Mouse (Mus musculus) adrenal gland (tissue): Measurements from ENCODE around the gene Fam83d.

Experiments used
- intact Hi-C: fragments of 180-260 bp; cut with DNase I; formaldehyde crosslinking; loops from one replicate; pipeline ENCODE4 v1.15.1; 2025
- microRNA-seq, 2 experiments: library from miRNA; unstranded; fragments of <30 nt; microRNA quantifications; one replicate each; pipeline ENCODE4; 2019

The Fam83d gene

DNA sequence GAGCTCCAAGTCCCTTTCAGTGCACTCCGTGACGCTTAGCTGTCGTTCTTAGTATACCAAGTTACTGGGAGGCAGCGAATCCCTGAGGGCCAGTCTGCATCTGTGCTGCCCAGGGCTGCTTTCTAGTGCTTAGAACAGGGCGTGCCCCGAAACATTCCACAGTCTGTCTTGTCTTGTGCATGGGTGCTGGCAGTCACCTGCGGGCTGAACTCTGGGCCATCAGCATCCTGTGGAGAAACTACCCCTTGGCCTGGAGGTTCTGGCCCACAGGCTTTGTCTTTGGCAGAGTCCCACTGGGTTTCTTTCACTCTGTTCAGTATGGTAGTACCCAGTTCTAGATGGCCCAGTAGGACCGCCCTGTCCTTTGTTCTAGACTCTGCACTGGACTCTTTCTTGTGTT lies 32.9 kb downstream of the Fam83d start:
- intact Hi-C loops = no loop called here

- intact Hi-C loops = no loop called here
Measured at GRCm38 (mm10) chr2:158803575-158803974, 35.7 kb downstream of the Fam83d start.

DNA sequence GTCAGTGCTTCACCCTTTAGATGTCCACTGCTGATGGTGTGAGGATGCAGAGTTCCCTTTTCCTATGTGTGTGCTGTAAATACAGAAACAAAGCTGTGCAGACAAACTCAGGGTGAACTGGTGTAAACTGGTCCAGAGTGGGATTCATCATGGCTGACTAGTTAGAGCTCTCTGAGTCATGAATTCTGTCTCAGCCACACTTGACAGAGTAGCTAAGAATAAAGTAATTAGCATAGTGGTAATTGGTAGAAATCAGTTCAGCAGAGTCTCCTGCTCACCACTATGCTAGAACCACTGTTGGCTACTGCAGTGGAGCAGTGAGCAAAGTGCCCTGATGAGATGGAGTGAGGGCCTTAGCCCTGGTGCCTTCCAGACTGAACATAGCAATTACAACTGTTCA lies 47.8 kb downstream of the Fam83d start:
- intact Hi-C loops = no loop called here

DNA sequence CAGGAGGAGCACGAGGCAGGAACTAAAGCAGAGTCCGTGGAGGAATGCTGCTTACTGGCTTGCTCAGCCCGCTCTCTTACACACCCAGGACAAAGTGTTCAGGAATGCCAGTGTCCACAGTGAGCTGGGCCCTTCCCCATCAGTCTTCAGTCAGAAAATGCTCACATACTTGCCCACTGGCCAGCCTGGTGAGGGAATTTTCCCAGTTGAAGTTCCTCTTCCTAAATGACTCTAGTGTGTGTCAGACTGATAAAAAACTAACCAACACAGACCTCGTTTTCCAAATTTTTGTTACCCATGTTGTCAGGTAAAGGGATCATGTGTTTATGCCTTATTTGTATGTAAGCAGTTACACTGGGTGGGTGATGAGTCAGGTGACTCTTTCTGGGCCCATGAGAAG lies 48.3 kb downstream of the Fam83d start:
- intact Hi-C loops = no loop called here

DNA sequence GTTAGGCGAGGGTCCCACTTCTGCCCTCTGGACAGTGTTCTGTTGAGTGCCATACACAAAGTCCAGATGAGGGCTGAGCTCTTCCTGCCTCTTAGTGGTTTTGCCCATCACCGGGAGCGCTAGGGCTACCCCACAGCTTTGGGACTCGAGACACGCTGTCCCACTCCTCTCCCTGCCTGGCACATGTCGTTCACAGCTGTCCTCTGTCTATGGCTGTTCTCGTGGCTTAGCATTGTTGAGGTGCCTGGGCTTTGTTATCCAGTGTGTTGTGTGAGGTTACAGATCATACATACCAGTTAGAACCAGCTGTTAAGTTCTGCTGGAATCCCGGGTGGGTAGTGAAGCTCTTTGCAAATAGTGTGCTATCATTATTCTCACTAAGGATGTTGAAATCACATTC lies 49.8 kb downstream of the Fam83d start:
- intact Hi-C loops = no loop called here

DNA sequence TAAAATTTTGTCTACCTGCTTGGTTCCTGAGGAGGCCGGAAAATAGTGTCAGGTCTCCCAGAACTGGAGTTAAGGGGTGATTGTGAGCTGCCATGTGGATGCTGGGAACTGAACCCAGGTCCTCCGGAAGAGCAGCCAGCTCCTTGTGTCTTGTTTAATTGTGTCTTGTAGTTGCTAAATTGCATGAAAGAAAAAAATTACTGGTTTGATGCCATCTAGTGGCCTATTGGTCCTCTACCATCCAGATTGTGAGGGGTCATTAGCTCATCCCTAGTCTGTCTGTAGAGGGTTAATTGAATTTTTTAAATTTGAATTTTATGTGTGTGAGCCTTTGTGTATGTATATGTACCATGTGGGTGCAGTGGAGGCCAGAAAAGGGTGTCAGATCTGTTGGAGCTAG lies 60.2 kb downstream of the Fam83d start:
- intact Hi-C loops = no loop called here

GRCm38 (mm10) chr2:158829746-158830145 lies 61.9 kb downstream of the Fam83d start:
- intact Hi-C loops = no loop called here

DNA sequence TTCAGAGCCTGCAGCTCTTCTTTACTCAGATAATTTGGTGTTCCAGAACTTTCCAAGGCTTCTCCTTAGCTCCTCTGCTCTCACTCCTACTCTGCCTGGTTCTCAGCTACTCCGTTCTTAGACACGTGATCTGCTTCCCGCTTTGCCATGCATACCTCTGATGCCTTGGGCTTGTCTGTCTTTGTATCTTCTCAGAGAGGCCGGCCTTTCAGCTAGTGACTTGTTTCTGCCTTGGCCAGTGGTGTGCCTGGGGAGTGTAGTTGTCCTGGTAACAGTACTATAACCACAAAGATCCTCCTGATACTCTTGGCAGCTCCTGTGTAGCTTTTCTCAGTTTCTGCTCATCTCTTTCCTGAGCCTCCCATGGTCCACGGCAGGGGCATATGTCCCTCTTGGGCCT lies 65.3 kb downstream of the Fam83d start:
- intact Hi-C loops = no loop called here

DNA sequence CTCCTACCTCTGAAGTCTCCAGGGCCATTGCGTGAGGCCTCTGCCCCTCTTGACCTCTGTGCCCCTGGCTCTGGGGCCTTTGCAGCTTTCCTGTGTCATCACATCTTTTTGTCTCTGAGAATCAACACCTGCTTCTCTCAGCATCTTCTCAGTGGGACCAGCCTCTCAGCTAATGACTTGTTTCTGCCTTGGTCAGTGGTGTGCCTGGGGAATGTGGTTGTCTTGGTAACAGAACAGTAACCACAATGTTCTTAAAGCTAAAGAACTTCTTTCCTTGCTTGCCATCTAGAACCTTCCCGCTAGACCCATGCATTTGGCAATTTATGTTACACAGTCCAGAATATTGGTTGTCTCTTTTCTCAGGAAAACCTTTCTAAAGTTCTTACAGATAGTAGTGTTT lies 65.8 kb downstream of the Fam83d start:
- intact Hi-C loops = no loop called here

Small RNA genes lying within 50 kb of the gene (microRNA-seq; reads per million reads assigned to microRNA genes)
- gene Gm26141 = 0 reads per million in 2 experiments
